Mouse (Mus musculus) forelimb bud, embryonic 11.5 days (tissue): ENCODE data around the gene Map3k3.
"Not testable (repeated sequence)": the region's sequence is repeated elsewhere in the genome, so short reads cannot be mapped to it uniquely, and the experiment has no call there.

Experiments used
- DNase-seq: peaks from one replicate; pipeline ENCODE4 v3.0.0-alpha.2; 2012; ENCODE audit warnings: low read depth, low spot score

The Map3k3 gene

GRCm38 (mm10) chr11:106076321-106076720 lies 8.1 kb upstream of the Map3k3 start:
- peak; percentile 64 for DNase-seq

- DNase-seq = peak; percentile 65
These were observed 623 bp downstream of the Map3k3 start for GRCm38 (mm10) chr11:106084911-106085561.

- DNase-seq = no peak
These were observed 13.8 kb downstream of the Map3k3 start for GRCm38 (mm10) chr11:106098223-106098622.

- DNase-seq = no peak
These were observed 18.5 kb downstream of the Map3k3 start for GRCm38 (mm10) chr11:106102866-106103265.

GRCm38 (mm10) chr11:106106047-106106587 lies 21.7 kb downstream of the Map3k3 start:
- DNase-seq = no peak

- DNase-seq = no peak
These were observed 27.3 kb downstream of the Map3k3 start for GRCm38 (mm10) chr11:106111688-106112087.

GRCm38 (mm10) chr11:106122221-106122620 lies 37.8 kb downstream of the Map3k3 start:
- no peak for DNase-seq

- no peak for DNase-seq
These were observed 38.3 kb downstream of the Map3k3 start for GRCm38 (mm10) chr11:106122736-106123135.

- DNase-seq = no peak
These were observed 40.4 kb downstream of the Map3k3 start for GRCm38 (mm10) chr11:106124784-106125183.

- no peak for DNase-seq
These were observed 41.4 kb downstream of the Map3k3 start for GRCm38 (mm10) chr11:106125827-106126226.

GRCm38 (mm10) chr11:106126727-106127373 lies 42.4 kb downstream of the Map3k3 start:
- not testable (repeated sequence) for DNase-seq

- DNase-seq = no peak
These were observed 45.1 kb downstream of the Map3k3 start for GRCm38 (mm10) chr11:106129477-106129876.

GRCm38 (mm10) chr11:106132516-106132915 lies 48.1 kb downstream of the Map3k3 start:
- DNase-seq = no peak

GRCm38 (mm10) chr11:106134580-106135528 lies 50.4 kb downstream of the Map3k3 start:
- no peak for DNase-seq

GRCm38 (mm10) chr11:106151219-106151618 lies 66.8 kb downstream of the Map3k3 start:
- no peak for DNase-seq

- no peak for DNase-seq
These were observed 67.7 kb downstream of the Map3k3 start for GRCm38 (mm10) chr11:106152132-106152531.

GRCm38 (mm10) chr11:106154091-106154490 lies 69.7 kb downstream of the Map3k3 start:
- DNase-seq = no peak

- DNase-seq = no peak
These were observed 70.4 kb downstream of the Map3k3 start for GRCm38 (mm10) chr11:106154770-106155169.

GRCm38 (mm10) chr11:106155761-106156160 lies 71.3 kb downstream of the Map3k3 start:
- no peak for DNase-seq

- no peak for DNase-seq
These were observed 71.8 kb downstream of the Map3k3 start for GRCm38 (mm10) chr11:106156257-106156656.

GRCm38 (mm10) chr11:106157154-106157553 lies 72.7 kb downstream of the Map3k3 start:
- DNase-seq = no peak
